Mouse (Mus musculus) c-Kit-positive CD71-negative TER-119-negative erythroid progenitor cells, embryonic 14.5 days (primary cell): Measurements from ENCODE around the gene Pold2.

Source experiments
- DNase-seq: peaks from one replicate; pipeline ENCODE4 v3.0.0-alpha.2; 2013; ENCODE audit warnings: low read depth

Gene Pold2

GRCm38 (mm10) chr11:5859883-5860550 lies 18.1 kb downstream of the Pold2 start:
- no peak for DNase-seq

GRCm38 (mm10) chr11:5858723-5859122 lies 19.4 kb downstream of the Pold2 start:
- no peak for DNase-seq

GRCm38 (mm10) chr11:5856479-5857130 lies 21.5 kb downstream of the Pold2 start:
- DNase-seq: no peak

- DNase-seq: no peak
These were observed 22.2 kb downstream of the Pold2 start for GRCm38 (mm10) chr11:5855902-5856301.

- DNase-seq: no peak
These were observed 22.6 kb downstream of the Pold2 start for GRCm38 (mm10) chr11:5855481-5855880.

GRCm38 (mm10) chr11:5852314-5852713 lies 25.8 kb downstream of the Pold2 start:
- DNase-seq: no peak

GRCm38 (mm10) chr11:5851021-5851736 lies 26.9 kb downstream of the Pold2 start:
- no peak for DNase-seq

GRCm38 (mm10) chr11:5850452-5850851 lies 27.6 kb downstream of the Pold2 start:
- no peak for DNase-seq

GRCm38 (mm10) chr11:5849316-5849715 lies 28.8 kb downstream of the Pold2 start:
- DNase-seq: no peak

GRCm38 (mm10) chr11:5848741-5849140 lies 29.4 kb downstream of the Pold2 start:
- DNase-seq: no peak

- DNase-seq: no peak
These were observed 31.3 kb downstream of the Pold2 start for GRCm38 (mm10) chr11:5846639-5847345.

GRCm38 (mm10) chr11:5843131-5843530 lies 35.0 kb downstream of the Pold2 start:
- no peak for DNase-seq

- no peak for DNase-seq
These were observed 36.3 kb downstream of the Pold2 start for GRCm38 (mm10) chr11:5841751-5842150.

GRCm38 (mm10) chr11:5840346-5840745 lies 37.7 kb downstream of the Pold2 start:
- no peak for DNase-seq

GRCm38 (mm10) chr11:5837251-5838246 lies 40.5 kb downstream of the Pold2 start, which contains the start of gene Polm:
TSS of gene Polm (minus strand) at chr11:5838016.
- peak; percentile 91 for DNase-seq

GRCm38 (mm10) chr11:5836126-5836525 lies 42.0 kb downstream of the Pold2 start:
- DNase-seq: no peak

- DNase-seq: no peak
These were observed 43.0 kb downstream of the Pold2 start for GRCm38 (mm10) chr11:5835057-5835456.

GRCm38 (mm10) chr11:5834506-5834905 lies 43.6 kb downstream of the Pold2 start:
- DNase-seq: no peak

GRCm38 (mm10) chr11:5829327-5829726 lies 48.8 kb downstream of the Pold2 start:
- no peak for DNase-seq

- no peak for DNase-seq
These were observed 49.4 kb downstream of the Pold2 start for GRCm38 (mm10) chr11:5828509-5829191.

- DNase-seq: no peak
These were observed 50.2 kb downstream of the Pold2 start for GRCm38 (mm10) chr11:5827931-5828330.
